Comparison of ENCODE assay signal across 8 mouse cellular contexts in genomic region chr2:103848923-103849700, GRCm38 (mm10). TPM values are rescaled to one million over a fixed set of nuclear protein-coding genes. Genes with fewer than 3 reads are reported as not detected.
DNase-seq lines count a peak whose midpoint lies in the region; ATAC-seq and TF ChIP-seq lines count a peak whose summit lies in the region.

No protein-coding gene starts in this region.

- POLR2A ChIA-PET in Patski (lab: Charles Lee) = no interaction called here

- H3K9ac ChIP-seq in heart, embryonic 16.5 days (ENCODE audit: low read length) = no peak overlapping the region
- no peak overlapping the region for H3K9ac ChIP-seq in midbrain, embryonic 13.5 days (replicated peaks)

- H3K36me3 ChIP-seq in heart, embryonic 16.5 days (ENCODE audit: control insufficient read depth, insufficient read depth) = no peaks in the 10 kb centered on the region
- no peaks in the 10 kb centered on the region for H3K36me3 ChIP-seq in midbrain, embryonic 13.5 days

- H3K27ac ChIP-seq in heart, embryonic 16.5 days (ENCODE audit: low read length) = no peak overlapping the region
- H3K27ac ChIP-seq in midbrain, embryonic 13.5 days = no peak overlapping the region

- CTCF ChIA-PET in Patski (lab: Charles Lee) = interaction anchor here (0.6 to 2.7 kb wide), 5 partner anchors 9 to 291 kb away, joined by 3 to 13 read pairs (median 3); partner anchors contain the start of gene Nat10

- H3K4me1 ChIP-seq in heart, embryonic 16.5 days (ENCODE audit: control insufficient read depth, insufficient read depth, low read length) = no peaks in the 10 kb centered on the region
- no peaks in the 10 kb centered on the region for H3K4me1 ChIP-seq in midbrain, embryonic 13.5 days (replicated peaks)

- ATAC-seq in Patski = no peak
- peak; percentile 45 for ATAC-seq in heart, embryonic 16.5 days (replicated peaks; ENCODE audit: extremely low read depth, insufficient read depth, low FRiP score)
- peak; percentile 63; the same call in 1 of the 2 replicates for ATAC-seq in midbrain, embryonic 13.5 days

- 0 out of 2 replicates have a peak, but pooled peaks cover 2% of the 10 kb centered on the region for H3K9me3 ChIP-seq in heart, embryonic 16.5 days (replicated peaks; ENCODE audit: control insufficient read depth, low read length)
- H3K9me3 ChIP-seq in midbrain, embryonic 13.5 days = no peaks in the 10 kb centered on the region

- H3K27me3 ChIP-seq in Patski = no peaks in the 10 kb centered on the region
- H3K27me3 ChIP-seq in heart, embryonic 16.5 days (ENCODE audit: control insufficient read depth, insufficient read depth, low read length) = no peaks in the 10 kb centered on the region
- H3K27me3 ChIP-seq in midbrain, embryonic 13.5 days = no peaks in the 10 kb centered on the region

- in situ Hi-C loops in Patski (cut with MboI; ENCODE audit: low pct_unique_long_range_greater_than_20kb) = no loop called here

- H3K4me2 ChIP-seq in heart, embryonic 16.5 days (ENCODE audit: low read depth, low read length) = no peak overlapping the region
- H3K4me2 ChIP-seq in midbrain, embryonic 13.5 days (replicated peaks) = no peak overlapping the region

- peak; percentile 14 for DNase-seq in ovary, postnatal 10 days (ENCODE audit: low spot score)
- DNase-seq in ovary, postnatal 36 days (ENCODE audit: low spot score) = no peak
- DNase-seq in Patski (ENCODE audit: low read depth, low spot score) = no peak
- DNase-seq in cerebellum, postnatal 25 days = peak; percentile 17 to 63
- peak; percentile 44 to 80 for DNase-seq in kidney, postnatal 25 days
- peak; percentile 42 for DNase-seq in yolk sac, embryonic 10.5 days (ENCODE audit: low spot score)

- 68% methylated on average over 9 of the region's 9 CpGs for WGBS in heart, embryonic 16.5 days
- 79% methylated on average over 9 of the region's 9 CpGs for WGBS in midbrain, embryonic 13.5 days

- peak; percentile 75 for TF ChIP-seq CTCF in Patski (IDR thresholded peaks at IDR 0.05)

- no peak overlapping the region for H3K4me3 ChIP-seq in heart, embryonic 16.5 days (ENCODE audit: low read length)
- no peak overlapping the region for H3K4me3 ChIP-seq in midbrain, embryonic 13.5 days (replicated peaks)

RNA-seq across cellular contexts. Expression of gene Caprin1, which starts 51.7 kb away (rescaled TPM):
- polyA plus RNA-seq in Patski (2021) = 269 TPM
- 202 and 209 TPM in 2 replicates for polyA plus RNA-seq in heart, embryonic 16.5 days (2015; fragmentation: Nextera tagmentation; extraction: Ambion mirVana)
- 452 and 486 TPM in 2 replicates for polyA plus RNA-seq in midbrain, embryonic 13.5 days (2015; fragmentation: Nextera tagmentation; extraction: Ambion mirVana)

Comparison
In these comparisons a context has a peak if more than half of its experiments do, and no peak if none do; other contexts are left out.
1. DNase-seq: peak in ovary, postnatal 10 days (single experiment), cerebellum, postnatal 25 days (2 of 2), kidney, postnatal 25 days (2 of 2) and yolk sac, embryonic 10.5 days (single experiment); none in ovary, postnatal 36 days (single experiment) and Patski (single experiment).